Mouse (Mus musculus): ENCODE data around the gene Magix. TPM values are rescaled to one million over a fixed set of nuclear protein-coding genes. Genes with fewer than 3 reads are reported as not detected.

Magix gene
- polyA plus RNA-seq, 1 experiment, result 3.4 TPM

Other genes starting within 250 kb of the Magix start
- gene Foxp3, start 107.6 kb downstream of the Magix start, polyA plus RNA-seq (2012; ENCODE audit: insufficient read depth, insufficient read length, missing spikeins), result not detected in 2 replicates
- gene Ppp1r3f, start 107.0 kb downstream of the Magix start, polyA plus RNA-seq (2012; ENCODE audit: insufficient read depth, insufficient read length, missing spikeins), result 2.2 and 2.4 TPM in 2 replicates
- 6.0 and 6.1 TPM in 2 replicates for gene Ccdc22, start 75.7 kb downstream of the Magix start, polyA plus RNA-seq (2012; ENCODE audit: insufficient read depth, insufficient read length, missing spikeins)
- not detected in 2 replicates for gene Cacna1f, start 74.2 kb downstream of the Magix start, polyA plus RNA-seq (2012; ENCODE audit: insufficient read depth, insufficient read length, missing spikeins)
- 13.0 and 15.6 TPM in 2 replicates for gene Syp, start 42.8 kb downstream of the Magix start, polyA plus RNA-seq (2012; ENCODE audit: insufficient read depth, insufficient read length, missing spikeins)
- gene Prickle3, start 24.0 kb downstream of the Magix start, polyA plus RNA-seq (2012; ENCODE audit: insufficient read depth, insufficient read length, missing spikeins), result 6.3 and 8.3 TPM in 2 replicates
- gene Plp2, start 9.9 kb downstream of the Magix start, polyA plus RNA-seq (2012; ENCODE audit: insufficient read depth, insufficient read length, missing spikeins), result 27.0 and 31.6 TPM in 2 replicates
- gene Gpkow, start 15.9 kb upstream of the Magix start, polyA plus RNA-seq (2012; ENCODE audit: insufficient read depth, insufficient read length, missing spikeins), result 17.4 and 24.4 TPM in 2 replicates
- gene Wdr45, start 33.1 kb upstream of the Magix start, polyA plus RNA-seq (2012; ENCODE audit: insufficient read depth, insufficient read length, missing spikeins), result 41.8 and 42.4 TPM in 2 replicates
- 4.0 TPM in 1 of 2 replicates, not detected in the other for gene Gm45208, start 41.0 kb upstream of the Magix start, polyA plus RNA-seq (2012; ENCODE audit: insufficient read depth, insufficient read length, missing spikeins)
- 10.2 and 10.8 TPM in 2 replicates for gene Praf2, start 47.2 kb upstream of the Magix start, polyA plus RNA-seq (2012; ENCODE audit: insufficient read depth, insufficient read length, missing spikeins)
- gene Ccdc120, start 69.7 kb upstream of the Magix start, polyA plus RNA-seq (2012; ENCODE audit: insufficient read depth, insufficient read length, missing spikeins), result not detected in 2 replicates
- gene Tfe3, start 81.3 kb upstream of the Magix start, polyA plus RNA-seq (2012; ENCODE audit: insufficient read depth, insufficient read length, missing spikeins), result 22.3 and 27.5 TPM in 2 replicates
- gene Gripap1, start 108.5 kb upstream of the Magix start, polyA plus RNA-seq (2012; ENCODE audit: insufficient read depth, insufficient read length, missing spikeins), result 18.6 and 19.2 TPM in 2 replicates
- 0.21 TPM in 1 of 2 replicates, not detected in the other for gene Kcnd1, start 141.0 kb upstream of the Magix start, polyA plus RNA-seq (2012; ENCODE audit: insufficient read depth, insufficient read length, missing spikeins)
- 14.1 and 23.4 TPM in 2 replicates for gene Otud5, start 160.1 kb upstream of the Magix start, polyA plus RNA-seq (2012; ENCODE audit: insufficient read depth, insufficient read length, missing spikeins)
- 1.7 and 2.0 TPM in 2 replicates for gene Pim2, start 197.0 kb upstream of the Magix start, polyA plus RNA-seq (2012; ENCODE audit: insufficient read depth, insufficient read length, missing spikeins)
- gene Slc35a2, start 202.8 kb upstream of the Magix start, polyA plus RNA-seq (2012; ENCODE audit: insufficient read depth, insufficient read length, missing spikeins), result 9.2 and 15.3 TPM in 2 replicates
- 25.0 and 29.5 TPM in 2 replicates for gene Pqbp1, start 218.0 kb upstream of the Magix start, polyA plus RNA-seq (2012; ENCODE audit: insufficient read depth, insufficient read length, missing spikeins)
- 47.7 and 50.3 TPM in 2 replicates for gene Timm17b, start 218.1 kb upstream of the Magix start, polyA plus RNA-seq (2012; ENCODE audit: insufficient read depth, insufficient read length, missing spikeins)
- gene Gm10491, start 226.6 kb upstream of the Magix start, polyA plus RNA-seq (2012; ENCODE audit: insufficient read depth, insufficient read length, missing spikeins), result not detected in 2 replicates
- gene Gm10490, start 228.3 kb upstream of the Magix start, polyA plus RNA-seq (2012; ENCODE audit: insufficient read depth, insufficient read length, missing spikeins), result not detected in 2 replicates
- not detected in 2 replicates for gene Pcsk1n, start 238.6 kb upstream of the Magix start, polyA plus RNA-seq (2012; ENCODE audit: insufficient read depth, insufficient read length, missing spikeins)
- not detected in 2 replicates for gene Eras, start 247.4 kb upstream of the Magix start, polyA plus RNA-seq (2012; ENCODE audit: insufficient read depth, insufficient read length, missing spikeins)